Mouse (Mus musculus): ENCODE data around the gene Phactr4. TPM values are rescaled to one million over a fixed set of nuclear protein-coding genes. Genes with fewer than 3 reads are reported as not detected.

The Phactr4 gene
- total and polyA plus RNA-seq, 2 experiments = 6.6 to 8.0 TPM

DNA sequence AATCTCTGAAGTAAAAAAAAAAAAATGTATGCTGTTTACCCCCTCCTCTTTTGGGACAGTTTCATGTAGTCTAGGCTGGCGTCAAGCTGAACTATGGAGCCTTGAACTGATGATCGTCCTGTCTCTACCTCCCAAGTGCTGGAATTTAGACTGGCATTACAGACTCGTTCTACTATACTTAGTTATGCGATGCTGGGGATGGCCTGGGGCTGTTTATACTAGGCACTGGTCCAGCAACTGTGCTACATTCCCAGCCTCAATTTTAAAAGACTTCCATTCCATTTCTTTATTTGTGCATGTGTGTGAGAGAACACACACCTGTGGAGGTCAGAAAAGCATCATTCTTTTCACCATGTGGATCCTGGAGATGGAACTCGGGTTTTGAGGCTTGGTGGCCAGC is 23.4 kb downstream of the Phactr4 start:
- Histone ChIP-seq H3K4me1 (ENCODE audit: control insufficient read depth, insufficient read depth, low read length) (peaks cover 2% of the 10 kb centered on the region; the same call in 1 of the 2 replicates), H3K4me3 (ENCODE audit: insufficient read depth, low read depth, low read length) (no peak overlapping the region), H3K27me3 (ENCODE audit: control insufficient read depth, insufficient read depth, low read length) (no peaks in the 10 kb centered on the region), H3K27ac (replicated peaks; ENCODE audit: insufficient read depth, low read depth, low read length) (no peak overlapping the region), H3K9ac (ENCODE audit: low read depth, low read length) (no peak overlapping the region), H3K36me3 (ENCODE audit: control insufficient read depth, insufficient read depth, low read length) (no peaks in the 10 kb centered on the region), H3K79me2 (ENCODE audit: control insufficient read depth, insufficient read depth, low read length) (peaks cover 32% of the 10 kb centered on the region; the same call in 1 of the 2 replicates)
- 82% methylated on average over 5 of the region's 5 CpGs for WGBS
- no peak for TF ChIP-seq CTCF (IDR thresholded peaks at IDR 0.05; ENCODE audit: low read depth, low read length)
- TF ChIP-seq POLR2A (IDR thresholded peaks at IDR 0.05; ENCODE audit: extremely low read depth, insufficient read depth, low read length) = no peak
- DNase-seq (ENCODE audit: extremely low read depth, low read depth, low spot score) = no peak

DNA sequence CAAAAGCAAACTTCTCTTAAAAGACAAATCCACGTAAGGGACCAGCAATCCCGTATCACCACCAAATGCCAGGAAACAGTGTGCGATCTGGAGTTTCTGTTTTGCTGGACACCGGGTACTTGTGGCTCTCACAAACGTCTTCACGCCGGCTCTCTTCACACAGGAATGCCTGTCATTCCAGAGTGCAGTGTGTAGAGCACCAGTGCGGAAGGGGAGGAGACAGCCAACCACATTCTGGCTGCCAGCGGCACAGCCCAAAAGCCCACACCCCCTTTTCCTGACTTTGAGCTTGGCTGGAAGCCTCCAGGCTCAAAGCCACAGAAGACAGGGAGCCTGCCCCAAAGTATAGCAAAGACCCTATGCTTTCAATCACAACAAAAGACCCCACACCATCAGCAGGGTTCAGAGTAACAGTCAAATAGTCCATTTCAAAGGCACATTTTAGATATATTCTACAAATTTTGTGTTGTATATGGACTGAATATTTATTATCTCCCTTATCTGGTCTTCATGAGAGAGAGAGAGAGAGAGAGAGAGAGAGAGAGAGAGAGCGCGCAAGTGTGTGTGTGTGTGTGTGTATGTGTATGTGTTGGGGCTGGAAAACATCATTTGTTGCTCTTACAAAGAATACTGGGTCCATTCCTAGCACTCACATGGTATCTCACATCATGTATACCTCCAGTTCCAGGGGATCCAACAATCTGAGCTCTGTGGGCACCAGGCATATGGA is 24.1 kb downstream of the Phactr4 start:
- Histone ChIP-seq H3K4me3 (ENCODE audit: insufficient read depth, low read depth, low read length) (peak overlapping the region; percentile 21; the same call in 1 of the 2 replicates), H3K4me1 (ENCODE audit: control insufficient read depth, insufficient read depth, low read length) (peaks cover 2% of the 10 kb centered on the region; the same call in 1 of the 2 replicates), H3K27me3 (ENCODE audit: control insufficient read depth, insufficient read depth, low read length) (no peaks in the 10 kb centered on the region), H3K36me3 (ENCODE audit: control insufficient read depth, insufficient read depth, low read length) (no peaks in the 10 kb centered on the region), H3K27ac (replicated peaks; ENCODE audit: insufficient read depth, low read depth, low read length) (no peak overlapping the region), H3K79me2 (ENCODE audit: control insufficient read depth, insufficient read depth, low read length) (peaks cover 31% of the 10 kb centered on the region; the same call in 1 of the 2 replicates), H3K9ac (ENCODE audit: low read depth, low read length) (no peak overlapping the region)
- TF ChIP-seq CTCF (IDR thresholded peaks at IDR 0.05; ENCODE audit: low read depth, low read length) = no peak
- DNase-seq (ENCODE audit: extremely low read depth, low read depth, low spot score) = peak; percentile 69
- WGBS = 34% methylated on average over 11 of the region's 11 CpGs

DNA sequence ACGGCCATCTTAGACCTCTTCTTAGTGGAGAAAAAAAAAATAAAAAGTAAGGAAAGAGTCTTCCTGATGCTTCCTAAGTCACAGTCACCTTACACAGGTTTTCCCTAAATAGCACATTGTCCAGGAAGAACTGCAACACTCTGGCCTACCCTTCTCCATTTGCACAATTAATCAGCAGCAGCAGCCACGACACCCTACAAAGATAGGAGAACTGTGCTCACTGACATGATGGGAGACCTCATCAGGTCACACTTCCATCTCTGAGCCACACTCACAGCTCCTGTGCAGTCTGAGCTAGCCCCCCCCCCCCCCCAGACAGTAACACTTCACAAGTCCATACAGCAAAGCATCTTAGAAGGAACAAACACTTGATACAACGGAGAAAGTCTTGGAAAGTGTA is 25.2 kb downstream of the Phactr4 start:
- Histone ChIP-seq H3K36me3 (ENCODE audit: control insufficient read depth, insufficient read depth, low read length) (no peaks in the 10 kb centered on the region), H3K4me1 (ENCODE audit: control insufficient read depth, insufficient read depth, low read length) (peaks cover 2% of the 10 kb centered on the region; the same call in 1 of the 2 replicates), H3K27me3 (ENCODE audit: control insufficient read depth, insufficient read depth, low read length) (no peaks in the 10 kb centered on the region), H3K4me3 (ENCODE audit: insufficient read depth, low read depth, low read length) (no peak overlapping the region), H3K79me2 (ENCODE audit: control insufficient read depth, insufficient read depth, low read length) (peaks cover 28% of the 10 kb centered on the region; the same call in 1 of the 2 replicates), H3K27ac (replicated peaks; ENCODE audit: insufficient read depth, low read depth, low read length) (no peak overlapping the region), H3K9ac (ENCODE audit: low read depth, low read length) (no peak overlapping the region)
- WGBS = 82% methylated on average over 3 of the region's 3 CpGs
- DNase-seq (ENCODE audit: extremely low read depth, low read depth, low spot score) = no peak
- no peak for TF ChIP-seq POLR2A (IDR thresholded peaks at IDR 0.05; ENCODE audit: extremely low read depth, insufficient read depth, low read length)

DNA sequence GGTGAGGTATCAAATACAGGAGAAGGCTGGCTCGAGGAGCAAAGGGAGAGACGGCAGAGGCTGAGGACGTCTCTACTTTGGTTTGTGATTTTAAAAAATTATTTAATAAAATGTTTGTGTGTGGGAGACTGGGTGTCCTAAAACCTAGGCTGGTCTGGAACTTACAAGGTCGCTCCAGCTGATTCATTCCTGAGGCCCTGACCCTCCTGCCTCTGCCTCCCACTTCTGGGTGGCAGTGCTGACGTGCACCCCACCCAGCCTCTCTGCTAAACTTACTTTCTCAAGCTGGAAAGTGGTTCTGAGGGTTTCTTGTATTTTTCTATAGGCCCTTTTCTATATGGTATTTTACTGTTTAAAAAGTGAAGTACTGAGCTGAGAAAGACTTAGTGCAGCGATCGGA is 26.0 kb downstream of the Phactr4 start:
- Histone ChIP-seq H3K4me3 (ENCODE audit: insufficient read depth, low read depth, low read length) (no peak overlapping the region), H3K79me2 (ENCODE audit: control insufficient read depth, insufficient read depth, low read length) (peaks cover 24% of the 10 kb centered on the region; the same call in 1 of the 2 replicates), H3K27ac (replicated peaks; ENCODE audit: insufficient read depth, low read depth, low read length) (no peak overlapping the region), H3K27me3 (ENCODE audit: control insufficient read depth, insufficient read depth, low read length) (no peaks in the 10 kb centered on the region), H3K36me3 (ENCODE audit: control insufficient read depth, insufficient read depth, low read length) (no peaks in the 10 kb centered on the region), H3K9ac (ENCODE audit: low read depth, low read length) (no peak overlapping the region), H3K4me1 (ENCODE audit: control insufficient read depth, insufficient read depth, low read length) (peaks cover 2% of the 10 kb centered on the region; the same call in 1 of the 2 replicates)
- no peak for DNase-seq (ENCODE audit: extremely low read depth, low read depth, low spot score)
- TF ChIP-seq CTCF (IDR thresholded peaks at IDR 0.05; ENCODE audit: low read depth, low read length) = no peak
- TF ChIP-seq POLR2A (IDR thresholded peaks at IDR 0.05; ENCODE audit: extremely low read depth, insufficient read depth, low read length) = no peak
- WGBS = 95% methylated on average over 7 of the region's 7 CpGs

DNA sequence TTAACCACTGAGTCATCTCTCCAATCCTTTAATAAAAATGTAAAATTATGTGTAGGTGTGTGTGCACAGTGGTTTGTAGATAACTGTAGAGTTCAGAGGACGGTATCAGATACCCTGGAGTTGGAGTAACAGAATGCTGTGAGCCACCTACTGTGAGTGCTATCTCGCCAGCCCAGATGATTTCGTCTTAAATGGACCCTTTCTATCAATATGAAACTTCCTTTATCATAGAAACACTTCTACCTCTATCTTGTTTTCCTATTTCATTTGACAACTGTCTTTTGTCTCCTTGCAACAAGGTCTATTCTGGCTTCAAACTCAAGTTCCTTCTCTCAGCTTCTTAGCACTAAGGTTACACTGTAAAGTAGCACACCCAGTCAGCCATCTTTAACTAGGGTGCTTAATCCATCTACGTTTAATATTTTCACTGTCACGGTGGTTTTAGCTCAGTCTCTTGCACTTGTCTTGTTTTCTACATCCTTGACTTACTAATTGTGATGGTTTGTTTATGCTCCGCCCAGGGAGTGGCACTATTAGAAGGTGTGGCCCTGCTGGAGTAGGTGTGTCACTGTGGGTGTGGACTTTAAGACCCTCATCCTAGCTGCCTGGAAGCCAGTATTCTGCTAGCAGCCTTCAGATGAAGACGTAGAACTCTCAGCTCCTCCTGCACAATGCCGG is 31.1 kb downstream of the Phactr4 start:
- Histone ChIP-seq H3K4me1 (ENCODE audit: control insufficient read depth, insufficient read depth, low read length) (peaks cover 5% of the 10 kb centered on the region; the same call in 1 of the 2 replicates), H3K27ac (replicated peaks; ENCODE audit: insufficient read depth, low read depth, low read length) (no peak overlapping the region), H3K79me2 (ENCODE audit: control insufficient read depth, insufficient read depth, low read length) (peaks cover 26% of the 10 kb centered on the region; the same call in 1 of the 2 replicates), H3K36me3 (ENCODE audit: control insufficient read depth, insufficient read depth, low read length) (peaks cover under 1% of the 10 kb centered on the region; the same call in 1 of the 2 replicates), H3K27me3 (ENCODE audit: control insufficient read depth, insufficient read depth, low read length) (no peaks in the 10 kb centered on the region), H3K4me3 (ENCODE audit: insufficient read depth, low read depth, low read length) (no peak overlapping the region), H3K9ac (ENCODE audit: low read depth, low read length) (no peak overlapping the region)
- no peak for TF ChIP-seq CTCF (IDR thresholded peaks at IDR 0.05; ENCODE audit: low read depth, low read length)
- no peak for TF ChIP-seq POLR2A (IDR thresholded peaks at IDR 0.05; ENCODE audit: extremely low read depth, insufficient read depth, low read length)
- WGBS = 96% methylated on average over 8 of the region's 8 CpGs
- DNase-seq (ENCODE audit: extremely low read depth, low read depth, low spot score) = no peak

Measured in liver, adult 2 months (tissue).